Mouse (Mus musculus) spleen, adult 18-20 months (tissue): ENCODE data around the gene Vamp5.

Experiments
- DNase-seq, 2 experiments: peaks; one replicate each; pipeline ENCODE4 v3.0.0; 2022; ENCODE audit warnings: mixed read lengths in 2 of 2

Gene Vamp5

GRCm38 (mm10) chr6:72344396-72345073 lies 35.7 kb downstream of the Vamp5 start:
- no peak for DNase-seq

- DNase-seq = no peak
Observed at GRCm38 (mm10) chr6:72340481-72340880, 39.8 kb downstream of the Vamp5 start.

- DNase-seq = no peak
Observed at GRCm38 (mm10) chr6:72333111-72333510, 47.2 kb downstream of the Vamp5 start.

GRCm38 (mm10) chr6:72330133-72330532 lies 50.1 kb downstream of the Vamp5 start:
- DNase-seq = no peak

- no peak for DNase-seq
Observed at GRCm38 (mm10) chr6:72329019-72329418, 51.2 kb downstream of the Vamp5 start.

GRCm38 (mm10) chr6:72326274-72326673 lies 54.0 kb downstream of the Vamp5 start:
- peak in 1 of 2 experiments; percentile 41 for DNase-seq

GRCm38 (mm10) chr6:72323786-72324508 lies 56.3 kb downstream of the Vamp5 start:
- no peak for DNase-seq

DNA sequence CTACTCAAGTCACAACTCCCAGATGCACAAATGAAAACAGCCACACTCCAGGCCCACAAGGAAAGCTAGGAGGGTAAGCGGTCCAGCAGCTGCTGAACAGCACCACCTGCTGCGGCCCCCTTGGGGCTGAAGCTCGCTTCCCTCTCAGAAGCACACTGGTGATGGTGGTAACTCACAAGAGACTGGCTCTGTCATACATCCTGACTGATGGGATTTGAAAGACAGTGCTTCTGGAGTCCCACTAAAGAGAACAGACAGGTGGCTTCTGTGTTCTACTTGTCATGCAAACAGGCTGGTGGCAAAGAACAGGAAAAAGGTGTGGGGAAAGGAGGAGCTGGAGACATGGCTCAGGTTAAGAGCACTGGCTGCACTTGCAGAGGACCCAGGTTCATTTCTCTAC lies 57.3 kb downstream of the Vamp5 start:
- no peak for DNase-seq

- no peak for DNase-seq
Observed at GRCm38 (mm10) chr6:72319019-72319418, 61.2 kb downstream of the Vamp5 start.
